Comparison of ENCODE assay signal across 1 mouse cellular context in the genomic region with DNA sequence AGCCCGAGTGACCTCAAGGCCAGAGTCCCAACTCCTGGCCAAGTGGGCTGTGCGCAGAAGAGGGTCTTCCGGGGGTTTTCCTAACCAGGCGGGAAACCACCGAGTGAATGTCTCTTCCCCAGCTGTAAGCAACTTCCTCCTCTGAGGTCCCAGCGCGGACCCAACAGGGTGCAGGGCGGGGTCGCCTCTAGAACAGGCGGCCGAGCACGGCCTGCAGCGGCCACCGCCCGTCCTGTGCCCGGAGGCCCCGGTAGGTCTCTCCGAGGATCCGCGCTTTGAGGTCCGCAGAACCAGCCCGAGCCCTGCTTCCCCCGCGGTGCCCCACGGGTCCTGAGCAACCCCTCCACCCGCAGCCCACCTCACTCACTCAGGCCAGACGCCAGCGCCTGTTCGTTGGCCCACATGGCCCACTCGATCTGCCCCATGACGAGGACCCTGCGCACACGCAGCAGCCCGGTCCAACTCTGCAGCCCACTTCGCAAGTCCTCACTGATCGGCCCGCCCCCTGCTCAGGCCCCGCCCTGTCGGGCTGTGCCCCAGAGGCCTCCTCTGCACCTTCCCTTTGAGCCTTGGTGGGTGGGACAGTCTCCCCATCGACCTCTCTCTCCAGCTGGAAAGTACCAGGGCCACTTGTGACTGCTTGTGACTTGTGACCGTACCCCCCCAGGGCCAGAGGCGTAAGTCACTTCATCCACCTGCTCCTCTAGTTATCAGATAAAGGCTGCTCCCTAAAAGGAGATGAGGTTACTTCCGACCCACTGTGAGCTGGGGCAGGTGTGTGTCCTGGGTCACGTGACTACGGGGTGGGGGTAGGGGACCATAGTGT.
A peak's percentile ranks its signal among the peaks of the same experiment; 100 is the strongest.
TF ChIP-seq lines count a peak whose summit lies in the region.

Gene Cyba (minus strand): TSS at position 488 of the 826 bp plus-strand sequence.

TF ChIP-seq in MEL, 35 proteins besides CTCF, POLR2A, EP300 and RAD21 (continued from another document):
- peak; percentile 73 for TF ChIP-seq NELFE (IDR thresholded peaks at IDR 0.05; ENCODE audit: low read depth, low read length)
- no peak for TF ChIP-seq UBTF (IDR thresholded peaks at IDR 0.05; ENCODE audit: borderline replicate concordance, insufficient read depth, low read depth, low read length)
- no peak for TF ChIP-seq SMC3 (IDR thresholded peaks at IDR 0.05; ENCODE audit: low read depth, low read length)
- TF ChIP-seq GATA1 (IDR thresholded peaks at IDR 0.05; ENCODE audit: low read depth, low read length): no peak
- no peak for TF ChIP-seq ZNF384 (IDR thresholded peaks at IDR 0.05; ENCODE audit: low read depth, low read length)
- TF ChIP-seq MAX (IDR thresholded peaks at IDR 0.05; ENCODE audit: low read length): 0 out of 2 replicates have a peak, but pooled peaks have one; percentile 66
- TF ChIP-seq TBP (IDR thresholded peaks at IDR 0.05; ENCODE audit: low read depth, low read length): no peak
- TF ChIP-seq E2F4 (IDR thresholded peaks at IDR 0.05; ENCODE audit: borderline replicate concordance, low read depth, low read length): 0 out of 2 replicates have a peak, but pooled peaks have one; percentile 13
- no peak for TF ChIP-seq JUND (IDR thresholded peaks at IDR 0.05; ENCODE audit: low read depth, low read length)
- TF ChIP-seq ZMIZ1 (IDR thresholded peaks at IDR 0.05; ENCODE audit: low read depth, low read length): no peak
- peak; percentile 33; the same call in 1 of the 2 replicates for TF ChIP-seq SIN3A (IDR thresholded peaks at IDR 0.05; ENCODE audit: low read length)
- TF ChIP-seq GABPA (IDR thresholded peaks at IDR 0.05; ENCODE audit: low read depth, low read length): no peak
- 0 out of 2 replicates have a peak, but pooled peaks have one; percentile 64 for TF ChIP-seq POLR2AphosphoS2 (IDR thresholded peaks at IDR 0.05; ENCODE audit: low read length)
- no peak for TF ChIP-seq MYB (IDR thresholded peaks at IDR 0.05; ENCODE audit: low read depth, low read length)
- peak; percentile 38; the same call in 1 of the 2 replicates for TF ChIP-seq ETS1 (IDR thresholded peaks at IDR 0.05; ENCODE audit: low read depth, low read length)
